Mouse (Mus musculus) urinary bladder, postnatal 14 days (tissue): ENCODE results near the gene Ism1.

Experiments
- DNase-seq: peaks from one replicate; pipeline ENCODE4 v3.0.0; 2021; ENCODE audit warnings: low spot score

Gene Ism1

DNA sequence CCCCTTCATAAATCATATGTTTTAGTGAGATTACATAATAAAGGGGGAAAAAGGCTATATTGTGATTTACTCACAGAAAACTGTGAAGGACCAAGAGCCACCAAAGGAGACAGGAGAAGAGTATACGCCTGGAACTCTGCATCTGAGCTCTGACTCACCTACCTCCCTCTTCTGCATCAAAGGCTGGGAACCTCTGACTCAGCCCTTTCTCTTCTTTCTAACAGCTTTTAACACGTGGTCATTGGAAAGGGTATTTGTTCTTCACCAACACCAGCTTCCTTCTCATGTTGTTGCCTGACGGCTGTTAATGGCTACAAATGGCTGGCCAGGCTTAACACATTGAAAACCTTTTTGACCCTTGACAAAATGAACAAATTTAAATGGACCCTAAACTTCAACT is 36.2 kb downstream of the Ism1 start:
- DNase-seq, result no peak

DNA sequence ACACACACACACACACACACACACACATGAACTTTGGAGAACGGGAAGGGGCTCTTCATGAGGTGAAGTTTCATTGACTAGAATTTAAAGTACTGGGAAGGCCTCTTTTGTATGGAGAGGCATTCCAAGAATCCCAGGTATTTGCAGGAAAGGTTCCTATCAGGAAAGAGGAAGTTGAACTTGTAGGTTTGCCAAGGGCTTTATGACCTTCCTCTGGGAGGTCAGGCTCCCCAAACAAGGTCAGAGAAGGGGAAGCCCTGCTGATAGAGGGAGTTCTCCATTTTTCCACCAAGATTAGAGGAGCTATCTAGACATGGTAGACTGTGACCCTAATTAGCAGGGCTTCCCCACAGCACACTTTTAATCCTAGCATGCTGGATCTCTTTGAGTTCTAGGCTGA is 39.8 kb downstream of the Ism1 start:
- DNase-seq, result no peak

DNA sequence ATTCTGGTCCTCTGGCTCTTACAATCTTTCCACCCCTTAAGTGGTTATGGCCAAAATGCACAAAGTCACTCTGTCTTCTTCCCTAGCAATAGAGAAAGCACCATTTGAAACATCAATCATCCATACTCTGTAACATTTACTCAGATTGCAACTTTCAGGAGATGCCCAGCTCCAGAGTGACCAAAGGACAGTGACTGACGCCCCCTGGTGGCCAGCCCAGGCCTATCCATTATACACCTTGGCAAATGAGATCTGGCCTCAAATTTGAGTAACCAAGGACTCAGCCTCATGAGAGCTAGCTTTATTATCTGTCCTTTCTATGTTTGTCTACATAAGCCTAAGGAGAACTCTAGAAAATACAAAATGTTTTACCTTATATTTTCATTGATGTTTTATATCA is 44.7 kb downstream of the Ism1 start:
- peak; percentile 49 for DNase-seq

DNA sequence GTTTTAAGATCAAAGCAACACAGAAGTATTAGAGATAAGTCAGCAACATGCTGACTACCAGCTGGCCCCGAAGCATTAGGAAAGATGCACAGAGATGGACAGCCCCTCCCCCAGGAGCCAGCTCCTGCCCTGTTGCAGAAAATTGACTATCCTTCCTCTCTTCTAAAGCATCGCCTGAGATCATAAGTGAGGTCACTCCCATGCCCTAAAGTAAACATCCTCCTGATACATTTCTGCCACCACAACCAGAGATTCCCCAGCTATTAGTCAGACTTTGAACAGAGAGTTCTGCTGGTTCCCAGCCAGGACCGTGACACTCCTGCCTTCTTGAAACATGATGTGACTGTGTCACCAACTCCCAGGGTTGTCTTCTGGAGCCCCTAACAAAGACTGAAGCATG is 45.3 kb downstream of the Ism1 start:
- peak; percentile 23 for DNase-seq

DNA sequence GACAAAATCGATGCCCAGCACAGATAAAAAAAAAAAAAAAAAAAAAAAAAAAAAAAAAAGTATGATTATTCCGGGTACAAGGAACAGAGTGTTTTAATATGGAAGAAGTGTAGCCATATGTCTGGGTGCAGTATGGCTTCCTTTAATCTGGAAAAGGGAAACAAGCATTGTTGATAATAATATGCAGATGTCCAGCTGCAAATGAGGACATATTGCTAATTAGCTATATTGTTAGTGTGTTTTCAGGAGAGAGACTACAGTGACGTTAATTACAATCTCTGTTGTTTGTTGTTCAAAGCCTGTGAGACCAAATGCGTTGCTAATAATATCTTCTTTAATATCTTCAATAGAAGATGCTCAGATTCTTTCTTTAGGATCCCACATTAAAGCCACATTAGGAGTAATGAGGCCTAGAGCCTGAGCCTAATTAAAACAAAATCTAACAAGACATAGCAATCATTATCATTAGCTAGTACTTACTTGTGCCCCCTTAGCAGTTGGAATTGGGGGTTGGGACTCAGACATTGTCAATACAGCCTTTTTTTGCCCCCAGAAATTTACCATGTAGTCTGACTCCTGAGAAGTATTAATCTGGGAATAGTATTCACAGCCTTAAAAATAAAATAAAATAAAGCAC is 46.3 kb downstream of the Ism1 start:
- DNase-seq, result no peak

DNA sequence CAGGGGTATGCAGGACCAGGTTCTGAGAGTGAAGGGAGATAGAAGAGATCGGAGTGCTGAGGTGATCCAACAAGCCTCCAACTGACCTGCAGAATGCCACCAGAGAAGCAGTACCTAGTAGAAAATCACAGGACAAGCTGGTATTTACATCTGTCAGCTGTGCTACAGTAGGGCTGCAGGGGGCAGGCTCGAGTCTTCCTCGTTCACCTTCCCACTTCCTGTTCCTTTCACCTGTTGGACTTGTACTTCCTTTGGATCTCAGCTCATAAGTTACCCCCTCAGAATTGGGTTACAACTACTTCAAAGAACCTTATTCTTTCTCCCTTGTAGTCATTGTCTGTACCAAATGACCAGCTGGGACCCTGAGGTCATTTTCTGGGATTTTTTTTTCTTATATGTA is 47.4 kb downstream of the Ism1 start:
- no peak for DNase-seq

DNA sequence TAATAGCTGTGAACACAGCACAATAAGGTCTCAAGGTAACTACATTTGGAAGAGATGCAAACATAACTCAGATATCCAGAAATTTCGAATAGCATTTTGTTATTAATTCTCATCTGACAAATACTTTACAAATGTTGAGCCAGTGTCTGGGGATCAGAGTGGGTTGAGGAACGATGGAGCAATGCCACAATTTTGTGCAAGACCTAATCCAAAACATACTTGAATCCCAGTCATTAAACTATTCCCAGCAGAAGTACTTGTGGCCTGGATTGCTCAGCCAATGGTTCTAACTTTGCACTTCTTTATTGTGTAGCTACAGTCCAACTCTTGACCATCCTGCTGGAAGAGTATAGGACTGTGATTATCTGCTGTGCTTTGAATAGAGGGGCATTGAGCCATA is 50.1 kb downstream of the Ism1 start:
- DNase-seq, result no peak

DNA sequence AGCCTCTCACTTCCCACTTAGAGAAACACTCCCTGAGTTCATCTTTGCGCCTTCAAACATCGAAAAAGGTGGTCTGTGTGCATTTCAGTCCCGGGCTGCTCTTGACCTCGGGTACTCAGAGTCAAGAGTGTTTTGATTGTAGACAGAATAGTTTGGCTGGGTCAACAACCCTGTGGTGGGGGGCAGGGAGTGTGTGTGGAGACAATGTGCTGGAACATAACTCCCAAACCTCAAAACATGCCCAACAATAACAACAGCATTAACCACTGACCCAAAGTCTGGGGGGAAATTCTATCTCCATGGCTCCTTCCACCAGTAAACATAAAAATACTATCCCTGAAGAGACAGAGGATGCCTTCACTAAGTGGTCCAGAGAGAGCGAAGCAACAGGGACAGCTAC is 51.4 kb downstream of the Ism1 start:
- DNase-seq, result no peak

DNA sequence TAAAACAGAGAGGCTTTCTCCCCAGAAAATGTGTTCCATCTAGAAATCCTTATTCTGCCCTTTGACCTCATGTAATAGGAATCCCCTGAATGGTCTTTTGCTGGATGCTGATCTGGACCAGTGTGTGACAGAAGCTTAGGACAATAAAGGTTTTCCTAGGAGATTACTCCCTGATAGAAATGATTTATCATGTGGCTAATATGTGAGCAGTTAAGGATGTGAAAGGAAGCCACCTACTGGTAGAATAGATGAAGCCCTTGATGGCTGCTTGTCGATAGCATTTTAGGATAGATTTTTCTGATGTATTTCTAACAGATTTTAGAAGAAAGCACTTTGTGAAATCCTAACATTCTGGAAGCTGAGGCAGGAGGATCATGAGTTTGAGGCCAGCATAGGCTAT is 64.4 kb downstream of the Ism1 start:
- no peak for DNase-seq

DNA sequence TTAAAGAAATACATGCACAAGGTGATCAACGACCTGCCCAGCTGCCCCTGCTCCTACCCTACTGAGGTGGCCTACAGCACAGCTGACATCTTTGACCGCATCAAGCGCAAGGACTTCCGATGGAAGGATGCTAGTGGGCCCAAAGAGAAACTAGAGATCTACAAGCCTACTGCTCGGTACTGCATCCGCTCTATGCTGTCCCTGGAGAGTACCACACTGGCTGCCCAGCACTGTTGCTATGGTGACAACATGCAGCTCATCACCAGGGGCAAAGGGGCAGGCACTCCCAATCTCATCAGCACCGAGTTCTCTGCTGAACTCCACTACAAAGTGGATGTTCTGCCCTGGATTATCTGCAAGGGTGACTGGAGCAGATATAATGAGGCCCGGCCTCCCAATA is 79.0 kb downstream of the Ism1 start:
- DNase-seq, result no peak

DNA sequence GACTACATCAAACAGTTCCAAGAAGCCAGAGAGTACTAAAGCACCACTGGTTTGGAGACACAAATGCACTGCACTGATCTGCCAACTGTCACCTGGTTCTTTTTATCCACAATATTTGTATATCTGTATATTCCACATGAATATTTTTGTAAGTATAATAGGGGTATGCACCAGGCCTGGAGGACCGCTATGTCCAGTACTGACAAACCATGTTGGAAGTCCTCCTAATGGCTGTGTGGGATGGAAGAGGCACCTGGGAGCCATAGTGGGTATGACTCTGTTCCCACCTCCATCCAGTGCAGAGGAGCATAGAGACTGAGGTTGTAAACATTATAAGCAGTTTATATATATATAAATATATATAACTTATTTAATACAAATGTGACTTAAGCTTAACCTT is 79.5 kb downstream of the Ism1 start:
- no peak for DNase-seq

DNA sequence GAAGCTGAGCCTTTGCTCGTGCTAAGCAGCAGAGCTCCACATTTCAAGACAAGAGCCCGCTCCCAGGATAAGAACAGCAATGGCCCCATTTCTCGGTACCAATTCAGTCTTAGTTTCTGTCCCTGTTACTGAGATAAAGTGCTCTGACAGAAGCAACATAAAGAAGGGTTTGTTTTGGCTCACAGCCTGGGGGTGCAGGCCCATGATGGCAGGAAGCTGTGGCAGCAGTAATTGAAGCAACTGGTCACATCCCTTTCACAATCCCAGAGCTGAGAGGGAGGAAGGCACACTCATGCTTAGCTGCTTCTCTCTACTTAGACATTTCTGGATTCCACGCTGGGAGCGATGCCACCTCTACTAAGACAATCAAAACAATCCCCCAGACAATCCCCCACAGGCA is 86.4 kb downstream of the Ism1 start:
- no peak for DNase-seq

DNA sequence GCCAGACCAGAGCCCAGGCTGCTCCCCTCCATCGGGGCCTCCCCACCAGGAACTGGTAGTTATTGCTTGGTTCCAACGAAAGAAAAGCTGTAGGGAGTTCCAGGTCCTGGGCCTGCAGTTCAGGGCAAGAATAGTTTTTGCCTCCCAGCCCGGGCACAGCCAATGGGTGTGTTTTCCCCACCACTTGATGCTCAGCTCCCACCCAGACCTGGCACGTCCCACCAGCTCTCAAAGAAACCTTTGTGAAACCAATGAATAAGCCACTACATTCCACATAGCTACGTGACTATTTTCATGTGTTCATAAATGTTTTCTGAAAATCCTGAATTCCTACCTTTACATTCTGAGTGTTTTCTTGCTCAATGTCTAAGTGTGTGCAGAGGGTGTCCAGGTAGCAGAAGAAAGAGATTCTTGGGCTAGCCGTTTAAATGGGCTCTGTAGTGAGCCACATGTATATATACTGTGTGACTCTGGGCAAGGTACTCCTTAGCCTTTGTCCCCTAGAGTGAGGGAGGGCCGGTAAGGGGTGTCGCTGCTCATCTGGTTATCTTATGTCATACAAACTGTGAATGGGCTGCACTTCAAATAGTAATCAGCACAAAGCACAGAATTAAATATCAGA is 97.1 kb downstream of the Ism1 start:
- DNase-seq, result no peak

DNA sequence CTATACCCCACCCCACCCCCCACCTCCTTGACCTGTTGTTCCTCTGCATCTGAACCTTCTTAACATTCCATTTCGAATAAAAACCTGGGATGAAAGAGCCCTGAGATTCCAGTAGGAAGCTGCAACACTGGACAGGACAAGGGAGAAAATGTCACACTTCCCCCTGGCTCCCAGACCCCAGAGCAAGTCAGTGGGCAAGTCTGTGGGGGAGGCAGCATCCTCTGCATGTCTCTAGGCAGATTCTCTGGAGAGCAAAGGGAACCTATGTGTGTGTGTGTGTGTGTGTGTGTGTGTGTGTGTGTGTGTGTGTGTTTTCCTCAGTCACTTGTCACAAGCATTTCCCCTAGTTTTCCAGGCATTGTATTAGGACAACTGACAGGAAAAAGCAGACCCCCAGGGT is 98.7 kb downstream of the Ism1 start:
- no peak for DNase-seq

DNA sequence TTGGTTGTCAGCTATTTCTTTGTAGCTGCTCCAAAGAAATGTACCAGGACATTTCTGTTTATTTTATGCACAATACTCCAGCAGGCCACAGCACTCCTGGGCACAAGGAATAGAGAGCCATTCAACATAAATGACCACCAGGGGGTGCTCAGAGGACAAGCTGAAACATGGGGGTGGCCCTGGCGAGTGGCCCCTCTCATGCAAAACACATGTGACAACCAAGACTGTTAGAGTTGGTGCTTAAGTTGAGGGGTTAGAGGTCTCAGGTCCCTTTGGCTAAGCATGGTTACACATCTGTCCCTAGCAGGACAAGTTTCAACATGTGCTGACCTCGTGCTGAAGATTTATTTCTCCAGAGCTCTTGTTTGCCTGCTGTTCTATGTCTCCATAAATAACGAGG is 100.3 kb downstream of the Ism1 start:
- no peak for DNase-seq

DNA sequence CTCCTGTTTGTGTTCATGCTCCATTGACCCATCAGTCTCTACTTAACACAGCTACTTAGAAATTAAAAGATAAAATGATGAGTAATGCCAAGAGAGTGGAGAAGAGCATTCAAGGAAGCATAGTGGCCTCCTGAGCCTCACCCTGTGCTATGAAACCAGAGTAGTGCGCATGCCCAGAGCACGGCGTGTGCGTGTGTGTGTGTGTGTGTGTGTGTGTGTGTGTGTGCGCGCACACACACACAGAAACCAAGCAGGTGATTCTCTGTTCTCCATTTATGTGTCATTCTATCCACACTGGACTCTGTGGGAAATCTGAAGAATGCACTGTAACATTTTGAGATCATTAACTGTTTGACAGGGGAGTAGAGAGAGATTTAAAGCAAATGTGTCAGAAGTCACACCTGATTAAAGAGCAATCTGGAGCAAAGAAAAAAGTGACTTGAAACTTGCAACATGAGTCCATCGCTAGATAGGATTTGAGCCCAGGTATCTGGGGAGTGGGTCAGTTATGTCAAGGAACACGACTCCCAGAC is 105.4 kb downstream of the Ism1 start:
- DNase-seq, result no peak

DNA sequence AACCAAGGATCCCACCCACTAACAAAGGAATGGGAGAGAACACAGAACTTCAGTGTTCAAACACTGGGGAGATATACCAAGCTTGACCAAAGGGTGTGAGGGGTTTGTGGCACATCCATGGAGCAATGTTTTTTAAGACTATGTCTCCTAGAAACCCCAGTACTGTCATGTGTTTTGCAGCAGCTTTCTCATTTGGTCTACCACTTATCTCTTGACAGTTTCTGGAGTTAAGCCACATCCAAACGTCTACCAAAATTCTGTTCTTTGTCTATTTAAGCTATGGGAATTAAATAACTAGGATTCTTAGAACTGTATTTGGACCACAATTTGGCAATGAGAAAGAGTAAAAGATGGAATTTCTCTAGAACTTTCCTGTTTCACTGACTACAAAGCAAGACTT is 106.5 kb downstream of the Ism1 start:
- no peak for DNase-seq

DNA sequence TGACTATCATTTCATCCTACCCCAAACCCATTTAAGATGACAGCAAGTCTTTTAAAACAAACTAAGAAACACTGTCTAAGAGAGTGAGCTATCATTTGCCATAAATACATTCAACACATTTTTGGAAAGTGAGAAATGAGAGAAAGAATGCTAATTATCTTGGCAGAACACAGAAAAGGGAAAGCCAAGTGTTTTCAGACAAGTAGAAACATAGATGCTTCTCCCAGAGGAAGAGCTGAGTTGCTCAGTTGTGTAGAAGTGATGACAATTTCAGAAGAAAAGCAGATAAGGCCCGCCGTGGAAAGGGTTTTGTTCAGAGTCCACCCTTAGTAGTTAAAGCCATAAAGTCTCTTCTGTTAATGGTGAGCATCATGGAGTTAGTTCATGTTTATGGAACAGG is 107.0 kb downstream of the Ism1 start:
- DNase-seq, result no peak

DNA sequence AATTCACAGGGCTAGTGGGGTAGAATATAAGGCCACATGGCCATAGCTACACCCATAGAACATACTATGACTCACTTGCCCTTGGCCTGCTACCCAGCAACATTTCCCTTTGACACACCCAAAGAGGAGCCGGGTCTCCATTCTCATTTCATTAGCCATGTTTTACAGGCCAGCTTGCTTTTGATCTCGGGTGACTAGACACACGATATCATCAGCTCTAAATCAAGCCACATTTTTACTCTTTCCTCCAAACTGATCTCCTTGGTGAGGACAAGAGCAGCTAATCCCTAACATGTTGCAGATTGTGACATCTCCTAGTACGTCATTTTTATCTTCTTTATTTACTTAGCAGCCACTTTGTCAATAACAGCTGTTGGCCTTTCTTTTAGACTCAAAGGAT is 110.7 kb downstream of the Ism1 start:
- peak; percentile 50 for DNase-seq

DNA sequence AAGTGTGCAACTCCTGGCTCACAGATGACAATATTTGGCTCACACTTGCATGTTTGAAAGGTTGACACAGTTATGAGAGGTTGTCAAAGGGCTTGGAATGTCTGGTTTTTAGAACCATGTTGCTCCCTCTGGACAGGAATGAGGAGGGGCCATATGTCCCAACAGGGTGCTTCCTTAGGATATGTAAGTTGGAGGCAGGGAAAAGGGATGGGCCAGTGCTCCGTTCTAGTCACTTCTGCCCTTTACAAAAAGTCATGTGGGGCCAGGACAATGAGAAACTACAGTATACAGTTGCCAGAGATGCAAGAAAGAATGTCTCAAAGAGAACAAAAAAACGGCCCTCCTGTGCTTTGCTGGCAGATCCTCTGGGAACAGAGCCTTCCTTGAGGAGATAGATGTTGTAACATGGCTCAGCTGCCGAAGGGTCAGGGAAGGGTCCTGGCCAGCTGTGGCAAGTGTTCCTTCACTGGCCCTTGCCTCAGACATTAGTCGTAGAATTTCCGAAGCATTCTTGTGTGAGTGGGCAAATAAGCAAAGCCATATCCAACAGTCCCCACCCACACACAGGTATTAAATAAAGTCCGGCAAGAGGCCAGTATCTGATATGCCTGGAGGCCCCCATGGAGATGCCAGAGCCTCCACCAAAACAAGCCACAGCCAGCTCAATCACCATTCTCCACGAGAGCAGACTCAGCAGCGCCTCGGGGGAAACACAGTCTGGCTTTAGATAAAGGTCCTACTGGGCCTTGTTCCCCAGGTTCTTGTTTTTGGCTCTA is 114.6 kb downstream of the Ism1 start:
- DNase-seq, result peak; percentile 45

DNA sequence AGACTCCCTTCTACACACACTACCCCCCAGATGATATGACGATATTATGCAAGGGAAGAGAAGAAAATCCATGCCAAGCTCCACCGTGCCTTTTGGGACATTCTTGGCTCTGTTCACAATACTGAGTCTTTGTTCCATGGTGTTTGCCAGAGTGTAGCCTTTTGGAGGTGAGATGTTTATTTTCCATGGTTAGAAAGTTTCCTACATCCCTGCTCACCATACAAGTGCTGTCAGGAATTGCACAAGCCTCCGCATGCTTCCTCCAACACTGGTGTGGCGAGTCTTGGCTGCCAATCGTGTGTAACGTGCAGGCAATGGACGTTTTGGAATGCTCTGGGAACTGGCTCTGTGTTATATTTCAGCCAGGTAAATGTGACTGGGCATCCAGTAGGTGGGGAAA is 126.1 kb downstream of the Ism1 start:
- DNase-seq, result no peak

DNA sequence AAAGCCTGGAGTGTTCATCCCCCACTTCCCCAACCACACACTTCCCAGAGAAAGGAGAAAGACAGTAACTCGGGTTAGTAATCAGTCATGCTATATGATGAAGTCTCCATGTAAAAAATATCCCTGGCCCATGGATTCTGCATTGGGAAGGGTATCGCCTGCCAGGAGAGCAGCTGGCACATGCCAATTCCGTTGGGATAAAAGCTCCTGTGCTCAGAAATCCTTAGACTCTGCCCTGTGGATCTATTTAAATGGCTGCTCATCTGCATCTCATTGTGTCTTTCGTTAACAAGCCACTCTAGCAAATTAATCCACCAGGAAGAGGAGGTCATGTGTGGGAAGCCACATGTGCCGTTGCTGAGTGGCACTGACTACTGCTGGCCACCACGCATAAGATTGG is 129.9 kb downstream of the Ism1 start:
- no peak for DNase-seq
